Mouse (Mus musculus): ENCODE results near the gene Wbp1. TPM values are rescaled to one million over a fixed set of nuclear protein-coding genes. Genes with fewer than 3 reads are reported as not detected.

Gene Wbp1
- polyA plus RNA-seq, 1 experiment from 2014 or later, result 83.8 TPM

GRCm38 (mm10) chr6:83087205-83087925 lies 34.0 kb downstream of the Wbp1 start:
- 0 out of 2 replicates have a peak overlapping the region, but pooled peaks have one; percentile 16 for H3K9ac ChIP-seq (ENCODE audit: low read length)
- 4% methylated on average over 47 of the region's 47 CpGs for WGBS
- H3K9me3 ChIP-seq (ENCODE audit: control insufficient read depth, low read length), result no peaks in the 10 kb centered on the region
- peak overlapping the region; percentile 44 for H3K4me2 ChIP-seq (ENCODE audit: low read length)
- H3K36me3 ChIP-seq (ENCODE audit: control insufficient read depth, insufficient read depth, low read length), result no peaks in the 10 kb centered on the region
- H3K27ac ChIP-seq (ENCODE audit: low read depth), result no peak overlapping the region
- H3K4me3 ChIP-seq (ENCODE audit: low read depth, low read length), result peak overlapping the region; percentile 27
- ATAC-seq (replicated peaks; ENCODE audit: low FRiP score, low TSS enrichment, low read depth), result no peak
- peaks cover 82% of the 10 kb centered on the region for H3K27me3 ChIP-seq (replicated peaks; ENCODE audit: control insufficient read depth, insufficient read depth, low read length)
- DNase-seq (ENCODE audit: low spot score), result peak; percentile 73
- peaks cover 12% of the 10 kb centered on the region for H3K4me1 ChIP-seq (replicated peaks; ENCODE audit: control insufficient read depth, insufficient read depth, low read length)

GRCm38 (mm10) chr6:83086121-83087035 lies 35.0 kb downstream of the Wbp1 start, which contains the start of gene Lbx2:
TSS of gene Lbx2 (plus strand) at chr6:83086367.
- H3K4me3 ChIP-seq (ENCODE audit: low read depth, low read length), result peak within 1 kb of the TSS; percentile 21
- H3K9me3 ChIP-seq (ENCODE audit: control insufficient read depth, low read length), result no peaks in the 10 kb centered on the region
- 2% methylated on average over 42 of the region's 42 CpGs for WGBS
- peaks cover 5% of the 10 kb centered on the region; the same call in 1 of the 2 replicates for H3K36me3 ChIP-seq (ENCODE audit: control insufficient read depth, insufficient read depth, low read length)
- H3K4me2 ChIP-seq (ENCODE audit: low read length), result peak within 1 kb of the TSS; percentile 44
- peaks cover 82% of the 10 kb centered on the region for H3K27me3 ChIP-seq (replicated peaks; ENCODE audit: control insufficient read depth, insufficient read depth, low read length)
- peaks cover 12% of the 10 kb centered on the region for H3K4me1 ChIP-seq (replicated peaks; ENCODE audit: control insufficient read depth, insufficient read depth, low read length)
- ATAC-seq (replicated peaks; ENCODE audit: low FRiP score, low TSS enrichment, low read depth) (no peak), DNase-seq (ENCODE audit: low spot score) (peak; percentile 65)
- no peak within 1 kb of the TSS for H3K9ac ChIP-seq (ENCODE audit: low read length)
- H3K27ac ChIP-seq (ENCODE audit: low read depth), result no peak within 1 kb of the TSS

- H3K9ac ChIP-seq (ENCODE audit: low read length), result no peak overlapping the region
- H3K4me3 ChIP-seq (ENCODE audit: low read depth, low read length), result no peak overlapping the region
- WGBS, result 10% methylated on average over 6 of the region's 6 CpGs
- DNase-seq (ENCODE audit: low spot score) (no peak), ATAC-seq (replicated peaks; ENCODE audit: low FRiP score, low TSS enrichment, low read depth) (no peak)
- H3K27ac ChIP-seq (ENCODE audit: low read depth), result no peak overlapping the region
- H3K4me1 ChIP-seq (replicated peaks; ENCODE audit: control insufficient read depth, insufficient read depth, low read length), result peaks cover 14% of the 10 kb centered on the region
- H3K36me3 ChIP-seq (ENCODE audit: control insufficient read depth, insufficient read depth, low read length), result peaks cover 17% of the 10 kb centered on the region
- peaks cover 67% of the 10 kb centered on the region for H3K27me3 ChIP-seq (replicated peaks; ENCODE audit: control insufficient read depth, insufficient read depth, low read length)
- no peaks in the 10 kb centered on the region for H3K9me3 ChIP-seq (ENCODE audit: control insufficient read depth, low read length)
- no peak overlapping the region for H3K4me2 ChIP-seq (ENCODE audit: low read length)
Measured at GRCm38 (mm10) chr6:83084477-83084876, 36.9 kb downstream of the Wbp1 start.

- H3K27ac ChIP-seq (ENCODE audit: low read depth), result no peak overlapping the region
- H3K9me3 ChIP-seq (ENCODE audit: control insufficient read depth, low read length), result no peaks in the 10 kb centered on the region
- H3K4me2 ChIP-seq (ENCODE audit: low read length), result no peak overlapping the region
- no peak for ATAC-seq (replicated peaks; ENCODE audit: low FRiP score, low TSS enrichment, low read depth)
- no peak overlapping the region for H3K4me3 ChIP-seq (ENCODE audit: low read depth, low read length)
- H3K4me1 ChIP-seq (replicated peaks; ENCODE audit: control insufficient read depth, insufficient read depth, low read length), result peaks cover 19% of the 10 kb centered on the region
- peaks cover 17% of the 10 kb centered on the region for H3K36me3 ChIP-seq (ENCODE audit: control insufficient read depth, insufficient read depth, low read length)
- DNase-seq (ENCODE audit: low spot score), result no peak
- H3K9ac ChIP-seq (ENCODE audit: low read length), result no peak overlapping the region
- H3K27me3 ChIP-seq (replicated peaks; ENCODE audit: control insufficient read depth, insufficient read depth, low read length), result peaks cover 59% of the 10 kb centered on the region
- 21% methylated on average over 5 of the region's 5 CpGs for WGBS
Measured at GRCm38 (mm10) chr6:83083497-83083896, 37.9 kb downstream of the Wbp1 start.

- Histone ChIP-seq H3K27ac (ENCODE audit: low read depth) (no peak overlapping the region), H3K4me1 (replicated peaks; ENCODE audit: control insufficient read depth, insufficient read depth, low read length) (peaks cover 12% of the 10 kb centered on the region), H3K9ac (ENCODE audit: low read length) (no peak overlapping the region), H3K9me3 (ENCODE audit: control insufficient read depth, low read length) (no peaks in the 10 kb centered on the region), H3K4me3 (ENCODE audit: low read depth, low read length) (no peak overlapping the region), H3K4me2 (ENCODE audit: low read length) (no peak overlapping the region), H3K36me3 (ENCODE audit: control insufficient read depth, insufficient read depth, low read length) (peaks cover 17% of the 10 kb centered on the region), H3K27me3 (replicated peaks; ENCODE audit: control insufficient read depth, insufficient read depth, low read length) (peaks cover 48% of the 10 kb centered on the region)
- DNase-seq (ENCODE audit: low spot score), result no peak
- 93% methylated on average over 5 of the region's 5 CpGs for WGBS
- no peak for ATAC-seq (replicated peaks; ENCODE audit: low FRiP score, low TSS enrichment, low read depth)
Measured at GRCm38 (mm10) chr6:83080210-83080609, 41.1 kb downstream of the Wbp1 start.

GRCm38 (mm10) chr6:83078324-83078858 lies 43.0 kb downstream of the Wbp1 start:
- H3K9ac ChIP-seq (ENCODE audit: low read length), result peak overlapping the region; percentile 68
- peaks cover 48% of the 10 kb centered on the region for H3K27me3 ChIP-seq (replicated peaks; ENCODE audit: control insufficient read depth, insufficient read depth, low read length)
- peak; percentile 100 for DNase-seq (ENCODE audit: low spot score)
- peaks cover 12% of the 10 kb centered on the region for H3K4me1 ChIP-seq (replicated peaks; ENCODE audit: control insufficient read depth, insufficient read depth, low read length)
- H3K4me2 ChIP-seq (ENCODE audit: low read length), result peak overlapping the region; percentile 96
- H3K36me3 ChIP-seq (ENCODE audit: control insufficient read depth, insufficient read depth, low read length), result peaks cover 17% of the 10 kb centered on the region
- peak; percentile 90 for ATAC-seq (replicated peaks; ENCODE audit: low FRiP score, low TSS enrichment, low read depth)
- peak overlapping the region; percentile 77 for H3K27ac ChIP-seq (ENCODE audit: low read depth)
- H3K9me3 ChIP-seq (ENCODE audit: control insufficient read depth, low read length), result no peaks in the 10 kb centered on the region
- H3K4me3 ChIP-seq (ENCODE audit: low read depth, low read length), result peak overlapping the region; percentile 73
- under 1% methylated on average over 46 of the region's 46 CpGs for WGBS

GRCm38 (mm10) chr6:83077630-83078323 lies 43.6 kb downstream of the Wbp1 start, which contains the start of gene Pcgf1:
TSS of gene Pcgf1 (plus strand) at chr6:83077869.
- DNase-seq (ENCODE audit: low spot score), result no peak
- peak; percentile 70 for ATAC-seq (replicated peaks; ENCODE audit: low FRiP score, low TSS enrichment, low read depth)
- Histone ChIP-seq H3K27me3 (replicated peaks; ENCODE audit: control insufficient read depth, insufficient read depth, low read length) (peaks cover 47% of the 10 kb centered on the region), H3K9ac (ENCODE audit: low read length) (peak within 1 kb of the TSS; percentile 68), H3K4me3 (ENCODE audit: low read depth, low read length) (peak within 1 kb of the TSS; percentile 73), H3K4me1 (replicated peaks; ENCODE audit: control insufficient read depth, insufficient read depth, low read length) (peaks cover 12% of the 10 kb centered on the region), H3K4me2 (ENCODE audit: low read length) (peak within 1 kb of the TSS; percentile 96), H3K27ac (ENCODE audit: low read depth) (peak within 1 kb of the TSS; percentile 77), H3K9me3 (ENCODE audit: control insufficient read depth, low read length) (no peaks in the 10 kb centered on the region), H3K36me3 (ENCODE audit: control insufficient read depth, insufficient read depth, low read length) (peaks cover 17% of the 10 kb centered on the region)
- under 1% methylated on average over 52 of the region's 54 CpGs for WGBS

GRCm38 (mm10) chr6:83074979-83075378 lies 46.4 kb downstream of the Wbp1 start:
- Histone ChIP-seq H3K36me3 (ENCODE audit: control insufficient read depth, insufficient read depth, low read length) (peaks cover 2% of the 10 kb centered on the region; the same call in 1 of the 2 replicates), H3K27ac (ENCODE audit: low read depth) (no peak overlapping the region), H3K9me3 (ENCODE audit: control insufficient read depth, low read length) (no peaks in the 10 kb centered on the region), H3K4me1 (replicated peaks; ENCODE audit: control insufficient read depth, insufficient read depth, low read length) (peaks cover 12% of the 10 kb centered on the region), H3K4me3 (ENCODE audit: low read depth, low read length) (no peak overlapping the region), H3K9ac (ENCODE audit: low read length) (no peak overlapping the region), H3K27me3 (replicated peaks; ENCODE audit: control insufficient read depth, insufficient read depth, low read length) (peaks cover 71% of the 10 kb centered on the region), H3K4me2 (ENCODE audit: low read length) (no peak overlapping the region)
- 16% methylated on average over 2 of the region's 2 CpGs for WGBS
- no peak for ATAC-seq (replicated peaks; ENCODE audit: low FRiP score, low TSS enrichment, low read depth)
- no peak for DNase-seq (ENCODE audit: low spot score)

Data from intestine, embryonic 14.5 days (tissue).